Mouse (Mus musculus): ENCODE measurements around the gene Sds. TPM values are rescaled to one million over a fixed set of nuclear protein-coding genes. Genes with fewer than 3 reads are reported as not detected.

Gene Sds
- total RNA-seq, 2 experiments from 2014 or later = not detected

Other genes with a start within 250 kb of the Sds start
- not detected in 2 replicates for gene Lhx5, start 44.8 kb upstream of the Sds start, total RNA-seq (2014; fragmentation: Nextera tagmentation)
- not detected in 2 replicates for gene Lhx5, start 44.8 kb upstream of the Sds start, total RNA-seq (2017)
- 59.5 and 72.1 TPM in 2 replicates for gene Sdsl, start 3.7 kb upstream of the Sds start, total RNA-seq (2014; fragmentation: Nextera tagmentation)
- 58.5 and 67.3 TPM in 2 replicates for gene Sdsl, start 3.7 kb upstream of the Sds start, total RNA-seq (2017)
- gene Plbd2, start 27.1 kb downstream of the Sds start, total RNA-seq (2014; fragmentation: Nextera tagmentation) = 13.6 and 20.8 TPM in 2 replicates
- gene Plbd2, start 27.1 kb downstream of the Sds start, total RNA-seq (2017) = 6.3 and 8.7 TPM in 2 replicates
- gene Slc8b1, start 34.6 kb downstream of the Sds start, total RNA-seq (2014; fragmentation: Nextera tagmentation) = 0.35 and 1.6 TPM in 2 replicates
- gene Slc8b1, start 34.6 kb downstream of the Sds start, total RNA-seq (2017) = 0.09 and 1.7 TPM in 2 replicates
- gene Tpcn1, start 112.1 kb downstream of the Sds start, total RNA-seq (2014; fragmentation: Nextera tagmentation) = 71.7 and 84.7 TPM in 2 replicates
- 16.0 and 19.1 TPM in 2 replicates for gene Tpcn1, start 112.1 kb downstream of the Sds start, total RNA-seq (2017)
- 6.4 and 9.0 TPM in 2 replicates for gene Iqcd, start 112.5 kb downstream of the Sds start, total RNA-seq (2014; fragmentation: Nextera tagmentation)
- gene Iqcd, start 112.5 kb downstream of the Sds start, total RNA-seq (2017) = 6.3 and 7.9 TPM in 2 replicates
- gene Rita1, start 136.1 kb downstream of the Sds start, total RNA-seq (2014; fragmentation: Nextera tagmentation) = 9.9 and 11.8 TPM in 2 replicates
- gene Rita1, start 136.1 kb downstream of the Sds start, total RNA-seq (2017) = 5.5 and 6.9 TPM in 2 replicates
- 28.3 and 41.7 TPM in 2 replicates for gene Ddx54, start 136.2 kb downstream of the Sds start, total RNA-seq (2014; fragmentation: Nextera tagmentation)
- 40.4 and 40.6 TPM in 2 replicates for gene Ddx54, start 136.2 kb downstream of the Sds start, total RNA-seq (2017)
- gene Cfap73, start 157.7 kb downstream of the Sds start, total RNA-seq (2014; fragmentation: Nextera tagmentation) = not detected in 2 replicates
- gene Cfap73, start 157.7 kb downstream of the Sds start, total RNA-seq (2017) = not detected in 2 replicates
- gene Rasal1, start 172.3 kb downstream of the Sds start, total RNA-seq (2014; fragmentation: Nextera tagmentation) = not detected in 2 replicates
- gene Rasal1, start 172.3 kb downstream of the Sds start, total RNA-seq (2017) = not detected in 2 replicates
- gene Dtx1, start 235.4 kb downstream of the Sds start, total RNA-seq (2014; fragmentation: Nextera tagmentation) = 8.7 TPM in 1 of 2 replicates, not detected in the other
- 0.56 TPM in 1 of 2 replicates, not detected in the other for gene Dtx1, start 235.4 kb downstream of the Sds start, total RNA-seq (2017)